Mouse (Mus musculus): ENCODE results near the gene Ube2g1.

The Ube2g1 gene

DNA sequence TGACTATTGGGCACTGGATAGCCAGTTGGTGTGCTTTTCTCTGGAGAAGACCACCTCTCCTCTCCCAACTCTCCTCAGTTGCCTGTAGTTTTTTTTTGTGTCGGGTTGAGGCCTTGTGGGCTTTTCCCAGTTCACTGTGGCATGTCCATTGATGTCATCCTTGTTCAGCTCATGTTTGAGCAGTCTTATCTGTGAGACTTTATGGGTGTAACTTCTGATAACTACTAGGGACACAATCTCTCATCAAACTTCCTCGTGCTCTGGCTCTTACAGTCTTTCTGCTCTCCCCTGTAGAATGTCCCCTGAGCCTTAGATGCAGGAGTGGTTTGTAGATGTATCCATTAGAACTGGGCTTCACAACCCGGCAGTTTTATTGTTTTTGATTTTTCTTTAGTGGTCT lies 87.9 kb downstream of the Ube2g1 start:
- DNase-seq (ENCODE audit: low read depth): no peak

DNA sequence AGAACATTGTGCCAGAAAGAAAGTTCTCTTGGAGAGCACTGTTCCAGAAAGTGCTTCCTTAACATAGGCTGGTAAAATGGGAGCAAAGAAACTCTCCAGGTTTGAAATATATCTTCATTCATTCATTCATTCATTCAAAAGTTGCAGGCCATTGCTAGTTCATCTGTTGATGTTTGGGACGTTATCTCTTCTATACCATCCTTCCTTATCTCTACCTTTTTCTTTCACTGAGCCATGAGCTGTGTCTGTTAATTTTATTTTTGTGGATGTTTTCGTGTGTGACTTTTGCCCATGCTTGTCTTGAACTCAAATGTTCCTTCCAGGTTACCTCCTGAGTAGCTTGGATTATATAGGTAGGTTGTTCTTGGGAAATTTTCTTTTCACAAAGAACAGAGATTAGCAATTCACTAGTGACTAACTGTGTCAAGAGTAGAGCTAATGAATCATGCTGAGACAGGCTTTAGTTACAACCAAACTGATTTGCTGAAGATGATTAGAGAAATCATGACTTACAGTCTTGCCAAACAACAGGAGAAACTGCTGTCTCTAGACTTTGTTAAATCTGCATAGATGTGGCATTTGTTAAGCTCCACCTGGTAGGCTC lies 89.4 kb downstream of the Ube2g1 start:
- DNase-seq (ENCODE audit: low read depth): peak; percentile 29

DNA sequence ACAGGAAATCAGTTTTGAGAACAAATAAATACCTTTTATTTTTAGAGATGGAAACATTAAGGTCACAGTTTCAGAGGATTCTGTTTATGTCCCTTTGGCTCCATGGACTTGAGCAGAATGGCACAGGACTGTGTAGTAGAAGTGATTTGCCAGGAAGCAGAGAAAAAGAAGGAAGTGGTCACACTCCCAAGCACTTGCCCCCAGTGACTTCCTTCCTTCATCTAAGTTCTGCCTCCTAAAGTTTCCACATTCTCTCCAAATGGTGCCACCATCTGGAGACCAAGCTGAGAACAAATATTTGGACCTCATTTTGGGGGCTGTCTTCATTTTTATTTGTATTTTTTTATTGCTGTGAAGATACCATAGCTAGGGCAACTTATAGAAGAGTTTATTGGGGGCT lies 90.2 kb downstream of the Ube2g1 start:
- DNase-seq (ENCODE audit: low read depth): peak; percentile 39

DNA sequence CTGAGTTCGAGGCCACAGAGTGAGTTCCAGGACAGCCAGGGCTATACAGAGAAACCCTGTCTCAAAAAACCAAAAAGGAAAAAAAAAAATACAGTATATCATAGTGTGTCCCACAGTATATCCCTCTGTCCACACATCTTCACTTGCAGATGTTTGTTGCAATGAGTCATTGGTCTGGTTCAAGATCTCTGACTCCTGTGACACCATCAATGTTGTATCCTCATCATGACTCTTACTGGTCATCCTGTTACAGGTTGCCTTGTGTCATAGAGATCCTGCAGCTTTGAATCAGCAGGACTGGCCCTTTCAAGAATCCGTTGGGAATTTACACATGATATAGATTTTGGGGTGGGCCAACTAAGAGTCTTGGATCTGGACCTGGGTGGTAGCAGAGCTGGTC lies 98.0 kb downstream of the Ube2g1 start:
- peak; percentile 65 for DNase-seq (ENCODE audit: low read depth)

DNA sequence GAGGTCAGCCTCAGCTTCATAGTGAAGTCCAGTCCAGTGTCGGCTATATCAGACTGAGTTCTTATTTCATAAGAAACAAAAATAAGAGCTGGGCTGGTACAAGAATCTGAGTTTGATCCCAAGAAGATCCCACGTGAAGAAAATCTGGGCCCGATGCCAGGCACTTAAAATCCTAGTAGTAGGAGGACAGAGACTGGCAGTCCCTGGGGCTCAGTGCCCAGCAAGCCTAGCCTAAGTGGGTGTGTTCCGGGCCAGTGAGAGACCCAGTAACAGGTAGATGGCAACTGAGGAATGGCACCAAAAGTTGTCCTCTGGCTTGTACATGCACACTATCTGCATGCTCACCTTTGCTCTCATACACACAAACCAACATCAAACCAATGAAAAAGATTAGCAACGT lies 105.6 kb downstream of the Ube2g1 start:
- no peak for DNase-seq (ENCODE audit: low read depth)

DNA sequence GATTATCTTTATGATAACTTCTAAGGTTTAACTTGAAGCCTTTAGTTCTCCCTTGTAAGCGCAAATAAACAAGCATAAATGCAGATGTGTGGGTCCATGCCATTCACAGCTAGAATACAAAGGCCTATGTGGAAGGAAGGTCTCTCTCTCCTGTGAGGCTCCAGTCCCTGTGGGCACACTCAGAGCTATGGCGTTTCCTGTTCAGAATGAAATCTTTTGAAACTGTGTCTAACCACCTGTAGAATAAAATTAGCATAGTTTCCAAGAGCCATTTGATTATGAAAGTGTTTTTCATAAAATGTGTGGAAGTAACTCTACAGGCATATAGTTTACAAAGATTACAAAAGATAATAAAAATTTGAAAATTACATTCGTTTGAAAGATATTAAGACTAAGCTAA lies 111.1 kb downstream of the Ube2g1 start:
- DNase-seq (ENCODE audit: low read depth): peak; percentile 32

DNA sequence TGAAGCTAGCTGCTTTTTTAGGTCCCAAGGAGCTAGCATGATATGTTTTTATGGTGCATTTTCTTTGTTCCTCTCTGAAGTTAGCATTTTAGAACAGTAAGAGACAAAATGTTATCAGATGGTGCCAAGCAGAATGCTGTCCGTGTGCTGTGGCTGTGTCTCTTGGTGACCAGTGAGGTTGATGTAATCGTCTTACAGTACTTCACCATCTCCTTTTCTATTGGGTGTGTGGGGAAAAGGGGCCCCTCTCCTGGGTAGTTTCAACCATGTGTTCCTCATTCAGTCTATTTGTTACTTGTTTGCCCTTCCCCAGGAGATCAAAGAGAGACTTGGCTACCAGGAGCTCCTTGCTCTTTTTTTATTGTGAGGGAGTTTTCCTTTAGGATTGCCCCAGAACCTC lies 116.1 kb downstream of the Ube2g1 start:
- DNase-seq (ENCODE audit: low read depth): no peak

DNA sequence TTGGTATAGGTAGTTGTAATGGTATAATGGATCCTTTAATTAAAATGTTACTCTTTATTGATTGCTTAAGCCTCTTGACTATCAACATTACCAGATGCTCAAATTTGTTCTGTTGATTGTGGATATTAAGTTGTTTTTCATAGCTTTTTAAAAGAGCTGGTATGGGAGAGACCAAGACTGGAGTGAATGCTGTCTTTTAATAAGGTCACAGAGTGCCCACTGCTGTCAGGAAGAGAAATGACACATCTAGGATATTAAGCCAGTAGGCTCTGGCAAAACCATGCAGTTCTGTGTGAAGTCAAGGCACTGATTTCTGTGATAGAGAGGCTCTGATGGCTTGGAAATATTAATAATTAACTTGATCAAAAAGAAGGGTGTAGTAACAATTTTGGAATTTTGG lies 116.8 kb downstream of the Ube2g1 start:
- peak; percentile 63 for DNase-seq (ENCODE audit: low read depth)

DNA sequence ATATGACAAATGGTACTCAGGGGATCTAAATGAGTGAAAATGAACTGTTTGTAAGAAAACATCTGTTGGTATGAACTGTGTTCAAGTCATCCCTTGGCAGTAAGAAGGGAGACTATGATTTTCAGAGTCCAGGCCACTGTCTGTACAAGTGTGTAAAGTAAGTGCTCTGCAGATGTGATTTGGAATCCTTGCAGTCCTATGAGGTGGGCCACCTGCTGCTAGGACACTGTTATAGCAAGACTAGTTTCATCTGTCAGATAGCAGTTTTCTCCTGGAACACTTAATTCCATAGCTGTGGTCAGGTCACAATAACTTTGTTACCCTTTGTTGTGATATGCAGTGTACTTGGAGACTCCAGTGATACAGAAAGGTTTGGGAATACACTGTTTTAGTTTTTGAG lies 118.9 kb downstream of the Ube2g1 start:
- DNase-seq (ENCODE audit: low read depth): peak; percentile 37

DNA sequence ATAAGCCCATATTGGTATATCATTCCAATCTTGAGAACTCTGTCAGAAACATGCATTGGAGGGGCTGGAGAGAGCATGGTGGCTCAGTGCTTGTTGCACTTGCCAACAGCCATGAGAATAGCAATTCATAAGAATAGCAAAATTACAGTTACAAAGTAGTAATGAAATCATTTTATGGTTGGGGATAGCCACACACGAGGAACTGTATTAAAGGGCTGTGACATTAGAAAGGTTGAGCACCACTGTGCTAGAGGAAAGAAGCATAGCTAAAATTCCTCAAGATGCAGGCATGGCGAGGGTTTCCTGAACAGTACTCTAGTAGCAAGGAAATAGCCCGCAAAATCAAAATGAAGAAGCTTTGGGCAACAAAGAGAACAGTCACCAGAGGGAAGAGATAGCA lies 126.7 kb downstream of the Ube2g1 start:
- DNase-seq (ENCODE audit: low read depth): no peak

DNA sequence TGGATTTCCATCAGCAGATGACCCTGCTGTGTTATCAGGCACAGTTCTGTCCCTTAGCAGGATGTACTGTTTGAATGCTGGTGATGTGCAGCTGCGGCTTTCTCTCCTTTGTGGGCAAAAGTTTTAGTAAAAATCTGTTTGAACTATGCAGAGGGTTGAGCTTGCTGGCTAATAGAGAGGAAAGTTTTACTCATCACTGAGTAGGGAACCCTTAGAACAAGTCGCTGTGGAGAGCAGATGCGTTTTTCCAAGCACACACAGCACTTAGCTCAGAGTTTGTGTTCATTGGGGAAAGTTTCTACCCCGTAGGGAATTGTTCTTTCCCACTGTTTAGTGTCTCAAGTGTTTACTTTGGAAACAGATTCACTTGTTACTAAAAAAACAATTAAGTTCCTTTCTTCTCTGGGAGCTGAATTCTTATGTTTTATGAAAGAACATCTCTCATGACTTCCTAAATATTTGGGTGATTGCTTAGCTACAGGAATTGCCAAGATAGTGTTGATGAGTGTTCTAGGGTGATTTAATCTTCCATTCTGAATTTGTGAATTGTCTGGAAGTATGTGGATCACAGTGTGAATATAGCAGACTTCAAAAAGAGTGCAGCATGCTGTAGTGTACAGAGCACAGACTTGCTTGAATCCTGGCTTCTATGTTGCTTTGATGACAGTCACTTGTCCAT lies 127.9 kb downstream of the Ube2g1 start:
- no peak for DNase-seq (ENCODE audit: low read depth)

DNA sequence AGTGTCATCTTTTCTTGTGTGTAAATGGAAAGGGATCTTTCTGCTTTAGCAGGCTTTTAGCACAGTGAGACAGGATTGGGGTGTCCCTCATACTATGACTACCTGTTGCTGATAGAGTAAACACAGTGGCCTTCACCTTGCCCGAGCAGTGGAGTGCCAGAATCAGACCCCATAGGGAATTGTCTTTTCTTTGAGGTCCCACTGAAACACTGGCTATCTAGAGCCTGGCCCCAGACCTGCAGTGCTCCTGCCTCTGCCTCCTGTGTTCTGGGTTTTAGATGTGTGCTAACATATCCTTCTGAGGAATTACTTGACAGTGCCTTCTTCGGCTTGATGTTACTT lies 128.4 kb downstream of the Ube2g1 start:
- DNase-seq (ENCODE audit: low read depth): no peak
